Mouse (Mus musculus): Measurements from ENCODE around the gene Cdca7l. TPM values are rescaled to one million over a fixed set of nuclear protein-coding genes. Genes with fewer than 3 reads are reported as not detected.

The Cdca7l gene
- total and polyA plus RNA-seq, 3 experiments: 30.6 to 56.6 (median 55.1) TPM

- Histone ChIP-seq H3K9ac (ENCODE audit: insufficient read depth, low read depth) (no peak overlapping the region), H3K9me3 (replicated peaks; ENCODE audit: low read length) (no peaks in the 10 kb centered on the region), H3K27ac (ENCODE audit: insufficient read depth, low read depth) (no peak overlapping the region), H3K4me3 (replicated peaks in 1 of 3; ENCODE audit: low read depth in 2 of 3, low read length in 2 of 3, poor library complexity in 1 of 3) (no peak overlapping the region), H3K27me3 (replicated peaks) (no peaks in the 10 kb centered on the region), H3K79me2 (replicated peaks; ENCODE audit: control insufficient read depth, extremely low read depth, insufficient read depth, poor library complexity, severe bottlenecking) (no peaks in the 10 kb centered on the region; the same call in 1 of the 2 replicates), H3K36me3 (replicated peaks in 1 of 2; ENCODE audit: control insufficient read depth in 1 of 2, insufficient read depth in 1 of 2, low read length in 1 of 2) (peaks cover 0 to 47% of the 10 kb centered on the region in 2 experiments), H3K4me1 (ENCODE audit: control insufficient read depth in 1 of 2, insufficient read depth in 2 of 2) (peaks cover 0 to 15% of the 10 kb centered on the region in 2 experiments; a peak in 2 of 4 replicates), H3K4me2 (ENCODE audit: insufficient read depth, low read depth, poor library complexity, severe bottlenecking) (no peak overlapping the region)
- TF ChIP-seq MEF2A (IDR thresholded peaks at IDR 0.05; ENCODE audit: borderline replicate concordance, low read depth, low read length) (no peak), USF2 (conservative IDR thresholded peaks at IDR 0.05; ENCODE audit: low read depth, low read length) (no peak), SMC3 (IDR thresholded peaks at IDR 0.05; ENCODE audit: low read depth, low read length) (no peak)
- dilution Hi-C loops (cut with MboI; ENCODE audit: extremely low pct_ligation_motif_present, extremely low pct_unique_long_range_greater_than_20kb, low sequenced_read_pairs): no loop called here
- in situ Hi-C loops (cut with MboI; ENCODE audit: low pct_ligation_motif_present, low pct_unique_long_range_greater_than_20kb, low sequenced_read_pairs): no loop called here
- no peak for DNase-seq (ENCODE audit: extremely low read depth)
Measured at GRCm38 (mm10) chr12:117857884-117858283, 53.8 kb downstream of the Cdca7l start.

- no peak for DNase-seq (ENCODE audit: extremely low read depth)
- in situ Hi-C loops (cut with MboI; ENCODE audit: low pct_ligation_motif_present, low pct_unique_long_range_greater_than_20kb, low sequenced_read_pairs): no loop called here
- H3K4me3 ChIP-seq (replicated peaks in 1 of 3; ENCODE audit: low read depth in 2 of 3, low read length in 2 of 3, poor library complexity in 1 of 3): no peak overlapping the region
- H3K36me3 ChIP-seq (replicated peaks in 1 of 2; ENCODE audit: control insufficient read depth in 1 of 2, insufficient read depth in 1 of 2, low read length in 1 of 2): peaks cover 0 to 59% of the 10 kb centered on the region in 2 experiments
- H3K4me1 ChIP-seq (ENCODE audit: control insufficient read depth in 1 of 2, insufficient read depth in 2 of 2): no peaks in the 10 kb centered on the region
- TF ChIP-seq SMC3 (IDR thresholded peaks at IDR 0.05; ENCODE audit: low read depth, low read length) (no peak), NRF1 (IDR thresholded peaks at IDR 0.05; ENCODE audit: low read depth, low read length) (no peak), POLR2A (IDR thresholded peaks at IDR 0.05; ENCODE audit: low read depth, low read length) (no peak), NELFE (IDR thresholded peaks at IDR 0.05; ENCODE audit: low read depth, low read length) (no peak), TCF12 (IDR thresholded peaks at IDR 0.05; ENCODE audit: low read depth, low read length) (no peak), POLR2AphosphoS2 (IDR thresholded peaks at IDR 0.05; ENCODE audit: low read depth, low read length) (no peak), MXI1 (IDR thresholded peaks at IDR 0.05; ENCODE audit: low read depth, low read length) (no peak), KAT2A (IDR thresholded peaks at IDR 0.05; ENCODE audit: insufficient replicate concordance, low read length) (no peak), CHD2 (IDR thresholded peaks at IDR 0.05; ENCODE audit: low read length) (no peak), RCOR1 (conservative IDR thresholded peaks at IDR 0.05; ENCODE audit: low read depth, low read length) (no peak), ZC3H11A (IDR thresholded peaks at IDR 0.05; ENCODE audit: low read depth, low read length) (no peak), JUN (IDR thresholded peaks at IDR 0.05; ENCODE audit: insufficient read depth, low read depth, low read length) (no peak), CTCF (conservative IDR thresholded peaks at IDR 0.05 in 1 of 2, IDR thresholded peaks at IDR 0.05 in 1 of 2; ENCODE audit: low read depth in 2 of 2, low read length in 2 of 2) (no peak), CHD1 (IDR thresholded peaks at IDR 0.05; ENCODE audit: low read depth, low read length) (no peak), MAZ (IDR thresholded peaks at IDR 0.05; ENCODE audit: low read depth, low read length) (no peak), ETS1 (conservative IDR thresholded peaks at IDR 0.05; ENCODE audit: low read depth, low read length) (no peak), JUND (conservative IDR thresholded peaks at IDR 0.05; ENCODE audit: low read depth, low read length) (no peak), IRF4 (IDR thresholded peaks at IDR 0.05; ENCODE audit: low read depth, low read length) (no peak), PAX5 (IDR thresholded peaks at IDR 0.05; ENCODE audit: low read length) (no peak), ZMIZ1 (IDR thresholded peaks at IDR 0.05; ENCODE audit: low read depth, low read length) (no peak)
- H3K27me3 ChIP-seq (replicated peaks): no peaks in the 10 kb centered on the region
- H3K4me2 ChIP-seq (ENCODE audit: insufficient read depth, low read depth, poor library complexity, severe bottlenecking): no peak overlapping the region
- no peaks in the 10 kb centered on the region for H3K9me3 ChIP-seq (replicated peaks; ENCODE audit: low read length)
- H3K79me2 ChIP-seq (replicated peaks; ENCODE audit: control insufficient read depth, extremely low read depth, insufficient read depth, poor library complexity, severe bottlenecking): no peaks in the 10 kb centered on the region; the same call in 1 of the 2 replicates
- H3K27ac ChIP-seq (ENCODE audit: insufficient read depth, low read depth): no peak overlapping the region
- no peak overlapping the region for H3K9ac ChIP-seq (ENCODE audit: insufficient read depth, low read depth)
- dilution Hi-C loops (cut with MboI; ENCODE audit: extremely low pct_ligation_motif_present, extremely low pct_unique_long_range_greater_than_20kb, low sequenced_read_pairs): no loop called here
Measured at GRCm38 (mm10) chr12:117860840-117861239, 56.8 kb downstream of the Cdca7l start.
